Mouse (Mus musculus): ENCODE results near the gene Qpct. TPM values are rescaled to one million over a fixed set of nuclear protein-coding genes. Genes with fewer than 3 reads are reported as not detected.
"Not testable (repeated sequence)": the region's sequence is repeated elsewhere in the genome, so short reads cannot be mapped to it uniquely, and the experiment has no call there.

Qpct gene
- polyA plus RNA-seq, 1 experiment from 2014 or later: 5.4 TPM

DNA sequence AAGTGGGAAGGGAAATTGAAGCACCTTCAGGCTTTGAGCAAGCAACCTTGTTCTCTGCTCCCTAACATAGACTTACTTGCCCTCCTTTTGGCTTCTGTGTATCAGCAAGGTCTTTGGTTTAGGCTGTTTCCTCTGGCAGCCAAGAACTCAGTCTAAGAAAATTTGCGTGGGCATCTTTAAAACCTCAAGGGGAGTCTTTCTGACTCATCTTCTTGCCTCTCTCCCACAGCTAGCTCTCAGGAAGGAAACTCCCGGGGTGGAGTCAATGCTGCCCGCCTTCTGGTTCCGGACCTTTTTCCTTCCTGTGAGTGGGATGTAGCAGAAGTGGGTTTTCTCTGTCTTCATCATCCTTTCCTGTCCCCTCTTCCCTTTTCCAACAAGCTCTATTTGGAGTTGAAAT, 48.2 kb downstream of the Qpct start:
- WGBS: 70% methylated on average over 4 of the region's 4 CpGs
- no peaks in the 10 kb centered on the region for H3K36me3 ChIP-seq (ENCODE audit: insufficient read depth, low read length)
- H3K4me3 ChIP-seq (ENCODE audit: low read length): no peak overlapping the region
- no peaks in the 10 kb centered on the region for H3K27me3 ChIP-seq (ENCODE audit: insufficient read depth, low read length)
- no peak overlapping the region for H3K27ac ChIP-seq (ENCODE audit: low read length)
- no peak overlapping the region for H3K4me2 ChIP-seq (replicated peaks; ENCODE audit: low read depth, low read length)
- H3K9me3 ChIP-seq (ENCODE audit: low read length): no peaks in the 10 kb centered on the region
- no peaks in the 10 kb centered on the region for H3K4me1 ChIP-seq (ENCODE audit: insufficient read depth, low read length)
- no peak overlapping the region for H3K9ac ChIP-seq (replicated peaks; ENCODE audit: low read length)
- ATAC-seq (ENCODE audit: low FRiP score, low TSS enrichment): no peak

DNA sequence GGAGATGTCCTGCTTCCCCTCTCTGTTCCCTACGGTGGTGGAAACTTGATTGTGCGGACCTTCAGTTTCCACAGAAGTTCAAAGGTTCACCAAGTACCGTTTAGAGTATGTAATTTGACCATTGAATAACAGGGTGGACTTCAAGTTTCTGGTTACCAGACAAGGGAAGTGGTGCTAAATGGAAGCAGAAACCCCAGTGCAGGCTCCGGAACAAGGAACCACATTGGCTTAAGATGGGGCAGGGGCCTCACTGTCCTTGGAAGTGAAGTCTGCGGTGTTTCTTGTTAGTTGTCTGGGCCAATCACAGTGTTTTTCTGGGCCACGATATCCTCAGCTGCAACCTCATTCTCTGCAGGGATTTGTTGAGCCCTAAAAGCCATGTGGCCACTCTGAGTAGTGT, 56.5 kb downstream of the Qpct start:
- Histone ChIP-seq H3K4me2 (replicated peaks; ENCODE audit: low read depth, low read length) (no peak overlapping the region), H3K27ac (ENCODE audit: low read length) (no peak overlapping the region), H3K9ac (replicated peaks; ENCODE audit: low read length) (no peak overlapping the region), H3K9me3 (ENCODE audit: low read length) (no peaks in the 10 kb centered on the region), H3K4me1 (ENCODE audit: insufficient read depth, low read length) (no peaks in the 10 kb centered on the region), H3K4me3 (ENCODE audit: low read length) (no peak overlapping the region), H3K27me3 (ENCODE audit: insufficient read depth, low read length) (no peaks in the 10 kb centered on the region), H3K36me3 (ENCODE audit: insufficient read depth, low read length) (no peaks in the 10 kb centered on the region)
- WGBS: 58% methylated on average over 6 of the region's 6 CpGs
- ATAC-seq (ENCODE audit: low FRiP score, low TSS enrichment): no peak

DNA sequence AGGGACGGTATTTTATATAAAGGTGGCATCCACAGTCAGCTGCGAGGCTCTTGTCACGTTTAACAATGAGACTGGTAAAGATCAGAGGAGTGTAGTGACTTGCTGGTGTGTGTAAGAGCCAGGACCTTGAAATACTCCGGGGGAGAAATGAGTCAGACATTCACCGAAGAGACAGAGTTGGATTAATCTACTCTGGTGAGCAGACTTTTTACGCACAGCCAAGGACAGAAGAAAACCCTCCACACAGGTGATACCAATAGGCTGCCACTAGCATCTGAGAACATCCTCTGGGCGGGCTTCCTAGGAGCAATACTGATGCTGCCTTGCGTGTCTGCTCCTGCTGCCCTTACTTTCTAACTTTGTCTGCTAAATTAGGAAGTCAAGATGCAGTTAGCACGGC, 57.9 kb downstream of the Qpct start:
- no peak for ATAC-seq (ENCODE audit: low FRiP score, low TSS enrichment)
- Histone ChIP-seq H3K27me3 (ENCODE audit: insufficient read depth, low read length) (no peaks in the 10 kb centered on the region), H3K9me3 (ENCODE audit: low read length) (no peaks in the 10 kb centered on the region), H3K4me3 (ENCODE audit: low read length) (no peak overlapping the region), H3K4me2 (replicated peaks; ENCODE audit: low read depth, low read length) (no peak overlapping the region), H3K36me3 (ENCODE audit: insufficient read depth, low read length) (no peaks in the 10 kb centered on the region), H3K27ac (ENCODE audit: low read length) (no peak overlapping the region), H3K4me1 (ENCODE audit: insufficient read depth, low read length) (no peaks in the 10 kb centered on the region), H3K9ac (replicated peaks; ENCODE audit: low read length) (no peak overlapping the region)
- WGBS: 78% methylated on average over 9 of the region's 9 CpGs

DNA sequence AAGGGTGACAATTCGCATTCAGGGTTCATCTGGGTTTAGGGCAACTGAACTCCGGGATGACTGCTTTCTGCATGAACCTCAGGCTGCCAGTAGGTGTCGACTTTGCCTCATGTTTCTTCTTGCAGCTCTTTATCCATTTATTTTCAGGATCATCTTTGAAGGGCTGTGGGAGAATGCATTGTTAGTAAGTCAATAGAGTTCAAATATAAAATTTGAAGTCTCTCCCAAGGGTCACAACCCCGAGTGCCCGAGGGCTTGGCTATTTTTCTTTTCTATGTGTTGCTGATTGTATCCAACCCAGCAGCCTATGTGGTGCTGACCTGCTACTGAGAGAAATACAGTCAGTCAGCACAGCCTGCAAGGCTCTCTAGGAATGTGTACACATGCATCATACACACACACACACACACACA, 59.2 kb downstream of the Qpct start:
- Histone ChIP-seq H3K27me3 (ENCODE audit: insufficient read depth, low read length) (no peaks in the 10 kb centered on the region), H3K4me1 (ENCODE audit: insufficient read depth, low read length) (no peaks in the 10 kb centered on the region), H3K4me2 (replicated peaks; ENCODE audit: low read depth, low read length) (no peak overlapping the region), H3K4me3 (ENCODE audit: low read length) (no peak overlapping the region), H3K9me3 (ENCODE audit: low read length) (no peaks in the 10 kb centered on the region; the same call in 1 of the 2 replicates), H3K27ac (ENCODE audit: low read length) (no peak overlapping the region), H3K9ac (replicated peaks; ENCODE audit: low read length) (no peak overlapping the region), H3K36me3 (ENCODE audit: insufficient read depth, low read length) (no peaks in the 10 kb centered on the region)
- 12% methylated on average over 5 of the region's 5 CpGs for whole genome bisulfite sequencing
- peak; percentile 57; the same call in 1 of the 2 replicates for ATAC-seq (ENCODE audit: low FRiP score, low TSS enrichment)

DNA sequence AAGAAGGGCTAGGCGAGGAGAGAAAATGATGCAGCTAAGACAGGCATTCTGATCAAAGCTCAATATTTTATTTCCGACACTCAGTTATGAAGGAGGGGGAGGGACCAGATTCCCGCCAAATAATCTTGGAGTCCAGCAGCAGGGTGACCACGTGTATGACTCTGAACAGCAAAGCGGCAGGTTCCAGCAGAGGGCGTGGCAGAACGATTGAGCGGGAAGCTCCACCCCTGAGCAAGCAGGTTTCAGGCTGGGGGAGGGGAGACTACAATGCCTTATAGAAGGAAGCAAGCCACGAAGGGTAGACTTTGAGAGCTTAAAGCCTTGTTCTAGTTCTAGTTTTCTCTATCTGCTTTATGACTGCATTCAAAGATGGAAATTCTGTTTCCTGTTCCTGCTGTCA, 63.5 kb downstream of the Qpct start:
- H3K4me2 ChIP-seq (replicated peaks; ENCODE audit: low read depth, low read length); H3K9ac ChIP-seq (replicated peaks; ENCODE audit: low read length); H3K36me3 ChIP-seq (ENCODE audit: insufficient read depth, low read length); ATAC-seq (ENCODE audit: low FRiP score, low TSS enrichment); H3K9me3 ChIP-seq (ENCODE audit: low read length); H3K27ac ChIP-seq (ENCODE audit: low read length); H3K27me3 ChIP-seq (ENCODE audit: insufficient read depth, low read length); H3K4me3 ChIP-seq (ENCODE audit: low read length); H3K4me1 ChIP-seq (ENCODE audit: insufficient read depth, low read length): not testable (repeated sequence)
- 60% methylated on average over 9 of the region's 9 CpGs for WGBS

DNA sequence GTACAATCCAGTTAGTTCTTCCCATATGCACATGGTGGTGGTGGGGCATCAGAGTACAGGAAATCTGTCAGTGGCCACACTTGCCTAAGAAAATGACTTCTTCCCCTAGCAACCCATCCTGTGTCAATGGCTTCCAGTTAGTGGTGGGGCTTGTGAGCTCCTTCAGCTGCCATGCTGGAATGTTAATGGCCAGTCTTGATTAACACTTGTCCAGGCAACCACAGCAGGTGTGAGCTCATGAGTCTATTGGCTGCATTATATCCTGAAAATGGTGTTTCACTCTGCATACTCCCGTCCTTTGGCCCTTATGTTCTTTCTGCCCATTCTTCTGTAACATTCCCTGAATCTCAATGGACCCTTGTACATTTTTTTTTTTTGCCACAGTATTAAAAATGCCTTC, 67.4 kb downstream of the Qpct start:
- no peak for ATAC-seq (ENCODE audit: low FRiP score, low TSS enrichment)
- no peak overlapping the region for H3K4me3 ChIP-seq (ENCODE audit: low read length)
- H3K4me1 ChIP-seq (ENCODE audit: insufficient read depth, low read length): no peaks in the 10 kb centered on the region
- no peaks in the 10 kb centered on the region for H3K36me3 ChIP-seq (ENCODE audit: insufficient read depth, low read length)
- no peak overlapping the region for H3K9ac ChIP-seq (replicated peaks; ENCODE audit: low read length)
- no peaks in the 10 kb centered on the region for H3K27me3 ChIP-seq (ENCODE audit: insufficient read depth, low read length)
- no peak overlapping the region for H3K4me2 ChIP-seq (replicated peaks; ENCODE audit: low read depth, low read length)
- H3K27ac ChIP-seq (ENCODE audit: low read length): no peak overlapping the region
- 75% methylated on average over 1 of the region's 1 CpGs for WGBS
- H3K9me3 ChIP-seq (ENCODE audit: low read length): peaks cover 9% of the 10 kb centered on the region; the same call in 1 of the 2 replicates

DNA sequence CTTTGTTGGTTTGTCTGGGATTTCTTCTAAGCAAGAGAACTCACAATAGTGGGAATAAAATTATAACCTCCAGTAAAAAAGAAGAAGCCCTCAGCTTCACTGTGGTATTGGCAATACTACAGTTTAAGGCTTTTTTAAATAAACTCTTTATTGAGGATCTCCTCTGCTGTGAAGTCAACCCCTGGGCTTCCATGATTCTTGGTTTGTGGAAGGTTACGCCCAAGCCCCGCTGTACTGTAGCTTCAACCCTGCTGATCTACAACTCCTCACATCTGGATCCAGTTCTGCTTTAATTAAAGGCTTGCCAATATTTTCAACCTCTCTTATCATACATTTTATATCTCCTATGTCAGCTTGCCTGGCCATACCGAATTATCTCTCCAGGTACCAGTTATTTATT, 68.6 kb downstream of the Qpct start:
- H3K4me2 ChIP-seq (replicated peaks; ENCODE audit: low read depth, low read length): no peak overlapping the region
- H3K9ac ChIP-seq (replicated peaks; ENCODE audit: low read length): no peak overlapping the region
- no peak overlapping the region for H3K27ac ChIP-seq (ENCODE audit: low read length)
- H3K9me3 ChIP-seq (ENCODE audit: low read length): peaks cover 9% of the 10 kb centered on the region; the same call in 1 of the 2 replicates
- no peaks in the 10 kb centered on the region for H3K4me1 ChIP-seq (ENCODE audit: insufficient read depth, low read length)
- no peak overlapping the region for H3K4me3 ChIP-seq (ENCODE audit: low read length)
- H3K36me3 ChIP-seq (ENCODE audit: insufficient read depth, low read length): no peaks in the 10 kb centered on the region
- no peaks in the 10 kb centered on the region for H3K27me3 ChIP-seq (ENCODE audit: insufficient read depth, low read length)
- WGBS: 84% methylated on average over 3 of the region's 3 CpGs
- no peak for ATAC-seq (ENCODE audit: low FRiP score, low TSS enrichment)

DNA sequence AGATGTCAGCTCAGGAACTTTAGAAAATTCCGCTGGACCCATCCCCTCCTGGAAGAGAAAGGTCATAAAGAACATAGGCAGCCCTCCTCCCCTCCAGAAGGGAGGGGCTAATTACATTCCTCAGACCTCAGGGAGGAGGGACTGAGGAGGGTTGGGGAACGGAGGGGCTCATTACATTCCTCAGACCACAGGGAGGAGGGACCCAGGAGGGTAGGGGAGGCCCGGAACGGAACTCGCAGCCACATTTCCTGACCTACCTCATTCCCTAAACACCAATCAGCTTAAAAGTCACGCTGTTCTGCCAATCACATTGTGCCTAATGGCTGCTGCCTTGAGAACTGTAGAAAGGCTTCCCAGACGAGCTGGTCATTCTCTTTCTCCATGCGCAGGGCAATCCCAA, 82.0 kb downstream of the Qpct start:
- ATAC-seq (ENCODE audit: low FRiP score, low TSS enrichment): peak; percentile 51; the same call in 1 of the 2 replicates
- no peak overlapping the region for H3K9ac ChIP-seq (replicated peaks; ENCODE audit: low read length)
- H3K36me3 ChIP-seq (ENCODE audit: insufficient read depth, low read length): no peaks in the 10 kb centered on the region
- H3K27ac ChIP-seq (ENCODE audit: low read length): no peak overlapping the region
- H3K4me2 ChIP-seq (replicated peaks; ENCODE audit: low read depth, low read length): no peak overlapping the region
- no peaks in the 10 kb centered on the region for H3K9me3 ChIP-seq (ENCODE audit: low read length)
- H3K27me3 ChIP-seq (ENCODE audit: insufficient read depth, low read length): no peaks in the 10 kb centered on the region
- WGBS: 51% methylated on average over 8 of the region's 8 CpGs
- H3K4me3 ChIP-seq (ENCODE audit: low read length): no peak overlapping the region
- peaks cover 4% of the 10 kb centered on the region; the same call in 1 of the 2 replicates for H3K4me1 ChIP-seq (ENCODE audit: insufficient read depth, low read length)

DNA sequence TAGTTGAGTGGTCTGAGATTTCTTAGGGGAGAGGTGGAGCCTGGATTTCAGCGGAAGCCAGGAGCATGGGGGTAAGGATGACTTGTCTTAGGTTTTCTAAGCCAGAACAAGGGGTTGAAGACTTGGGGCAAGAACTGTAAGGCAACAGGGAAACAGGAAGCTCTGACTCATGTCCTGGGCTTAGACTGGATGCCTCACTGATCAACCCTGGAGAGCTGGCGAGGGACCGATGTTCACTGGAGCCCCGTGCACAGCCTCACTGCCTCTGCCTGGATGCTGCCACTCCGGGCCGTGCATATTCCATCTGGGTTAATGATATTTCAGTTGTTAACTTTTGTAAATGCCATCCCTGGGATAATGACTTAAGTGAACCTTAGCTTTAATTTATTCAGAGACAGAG, 84.1 kb downstream of the Qpct start:
- Histone ChIP-seq H3K4me2 (replicated peaks; ENCODE audit: low read depth, low read length) (no peak overlapping the region), H3K9ac (replicated peaks; ENCODE audit: low read length) (no peak overlapping the region), H3K9me3 (ENCODE audit: low read length) (peaks cover 3% of the 10 kb centered on the region; the same call in 1 of the 2 replicates), H3K4me3 (ENCODE audit: low read length) (no peak overlapping the region), H3K27ac (ENCODE audit: low read length) (no peak overlapping the region), H3K36me3 (ENCODE audit: insufficient read depth, low read length) (no peaks in the 10 kb centered on the region), H3K27me3 (ENCODE audit: insufficient read depth, low read length) (no peaks in the 10 kb centered on the region), H3K4me1 (ENCODE audit: insufficient read depth, low read length) (peaks cover 4% of the 10 kb centered on the region; the same call in 1 of the 2 replicates)
- 53% methylated on average over 6 of the region's 6 CpGs for WGBS
- peak; percentile 71; the same call in 1 of the 2 replicates for ATAC-seq (ENCODE audit: low FRiP score, low TSS enrichment)

DNA sequence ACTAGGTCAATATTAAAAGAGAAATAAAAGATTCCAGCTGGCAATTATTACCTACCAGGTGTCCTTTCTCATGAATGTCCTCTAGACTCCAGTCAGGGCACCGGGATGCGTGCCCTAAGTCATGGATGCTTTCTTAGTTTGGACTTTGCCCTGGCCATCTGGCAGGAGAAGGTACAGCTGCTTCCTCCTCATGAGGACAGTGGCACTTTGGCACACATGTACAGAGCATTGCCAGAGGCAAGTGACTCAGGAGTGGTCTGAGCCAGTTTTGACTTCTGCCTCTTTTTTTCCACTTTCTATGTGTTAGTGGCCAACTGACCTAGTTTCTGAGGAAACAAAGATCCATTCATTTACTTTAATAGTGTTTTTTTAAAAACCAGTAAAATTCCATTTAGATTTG, 84.7 kb downstream of the Qpct start:
- 48% methylated on average over 2 of the region's 2 CpGs for WGBS

More for the DNA sequence above, 84.7 kb downstream of the Qpct start:
- Histone ChIP-seq H3K4me2 (replicated peaks; ENCODE audit: low read depth, low read length) (no peak overlapping the region), H3K27me3 (ENCODE audit: insufficient read depth, low read length) (no peaks in the 10 kb centered on the region), H3K9me3 (ENCODE audit: low read length) (peaks cover 3% of the 10 kb centered on the region; the same call in 1 of the 2 replicates), H3K27ac (ENCODE audit: low read length) (no peak overlapping the region), H3K36me3 (ENCODE audit: insufficient read depth, low read length) (no peaks in the 10 kb centered on the region), H3K9ac (replicated peaks; ENCODE audit: low read length) (no peak overlapping the region), H3K4me3 (ENCODE audit: low read length) (no peak overlapping the region), H3K4me1 (ENCODE audit: insufficient read depth, low read length) (peaks cover 4% of the 10 kb centered on the region; the same call in 1 of the 2 replicates)
- peak; percentile 51; the same call in 1 of the 2 replicates for ATAC-seq (ENCODE audit: low FRiP score, low TSS enrichment)

Measured in kidney, embryonic 16.5 days (tissue).